Mouse (Mus musculus) neural tube, embryonic 11.5 days (tissue): ENCODE data around the gene Wipf1. TPM values are rescaled to one million over a fixed set of nuclear protein-coding genes. Genes with fewer than 3 reads are reported as not detected.

Source experiments
- ATAC-seq: fragments of 200-750 bp; cut with Nextera tagmentation; 2 replicates; pipeline ENCODE4 v1.8.0; 2017; ENCODE audit warnings: moderate number of reproducible peaks, mild to moderate bottlenecking, moderate TSS enrichment, moderate library complexity; ENCODE audit not compliant: insufficient read depth, low FRiP score, low TSS enrichment
- DNase-seq: peaks from one replicate; pipeline ENCODE4 v3.0.0-alpha.2; 2015; ENCODE audit warnings: low spot score
- H3K27ac ChIP-seq: fragments of 300-500 bp; sonication (generic); 2 replicates; pipeline ENCODE4 v1.5.1; 2014; ENCODE audit warnings: low read depth, mild to moderate bottlenecking, low read length
- H3K27me3 ChIP-seq: fragments of 300-500 bp; sonication (generic); 2 replicates; pipeline ENCODE4 v1.6.1; 2014; ENCODE audit warnings: mild to moderate bottlenecking, low read length, mixed read lengths; ENCODE audit not compliant: control insufficient read depth, insufficient read depth
- H3K36me3 ChIP-seq: fragments of 300-500 bp; sonication (generic); 2 replicates; pipeline ENCODE4 v1.6.1; 2014; ENCODE audit warnings: mild to moderate bottlenecking, low read length, moderate library complexity, mixed read lengths; ENCODE audit not compliant: control insufficient read depth, insufficient read depth
- H3K4me1 ChIP-seq: fragments of 300-500 bp; sonication (generic); 2 replicates; pipeline ENCODE4 v1.6.1; 2014; ENCODE audit warnings: low read length, mixed read lengths; ENCODE audit not compliant: control insufficient read depth, insufficient read depth
- H3K4me2 ChIP-seq: fragments of 300-500 bp; sonication (generic); 2 replicates; pipeline ENCODE4 v1.6.1; 2014; ENCODE audit warnings: low read depth, mild to moderate bottlenecking, moderate library complexity
- H3K4me3 ChIP-seq: fragments of 300-500 bp; sonication (generic); 2 replicates; pipeline ENCODE4 v1.5.1; 2014; ENCODE audit warnings: low read depth, low read length
- H3K9ac ChIP-seq: fragments of 300-500 bp; sonication (generic); 2 replicates; pipeline ENCODE4 v1.6.1; 2014; ENCODE audit warnings: mild to moderate bottlenecking, low read length
- H3K9me3 ChIP-seq: fragments of 300-500 bp; sonication (generic); 2 replicates; pipeline ENCODE4 v1.6.1; 2016; ENCODE audit warnings: low read length; ENCODE audit not compliant: control insufficient read depth
- WGBS: fragments of 180-500 bp; shearing (Covaris S2); extraction: QIAGEN DNeasy Blood & Tissue Kit; methylation state at CpG from one replicate; pipeline ENCODE4 v1.1.7; 2014; 5-methylcytosine and 5-hydroxymethylcytosine counted together
- polyA plus RNA-seq: library from polyadenylated mRNA; unstranded; fragments of >200 nt; fragmentation: Nextera tagmentation; extraction: Ambion mirVana; gene quantifications from 2 replicates; pipeline ENCODE4 v1.2.1, GENCODE M21; 2014

The Wipf1 gene
- polyA plus RNA-seq, 1 experiment from 2014 or later = 9.0 TPM

GRCm38 (mm10) chr2:73379656-73380055 lies 149.9 kb downstream of the Wipf1 start:
- no peak overlapping the region for H3K9ac ChIP-seq
- ATAC-seq (no peak), DNase-seq (no peak)

More at GRCm38 (mm10) chr2:73379656-73380055, 149.9 kb downstream of the Wipf1 start:
- 81% methylated on average over 5 of the region's 5 CpGs for WGBS
- no peak overlapping the region for H3K4me2 ChIP-seq
- H3K4me3 ChIP-seq = no peak overlapping the region
- no peak overlapping the region for H3K27ac ChIP-seq
- H3K36me3 ChIP-seq = no peaks in the 10 kb centered on the region
- H3K9me3 ChIP-seq = no peaks in the 10 kb centered on the region
- no peaks in the 10 kb centered on the region for H3K4me1 ChIP-seq
- H3K27me3 ChIP-seq = no peaks in the 10 kb centered on the region

Other genes starting within 250 kb of the Wipf1 start
- gene Scrn3, start 217.1 kb downstream of the Wipf1 start, polyA plus RNA-seq = 12.4 and 14.5 TPM in 2 replicates
- 21.0 and 23.0 TPM in 2 replicates for gene Cir1, start 217.0 kb downstream of the Wipf1 start, polyA plus RNA-seq
- gene Gpr155, start 143.2 kb downstream of the Wipf1 start, polyA plus RNA-seq = 5.0 and 6.4 TPM in 2 replicates
- 2.0 and 2.4 TPM in 2 replicates for gene Chrna1, start 50.6 kb upstream of the Wipf1 start, polyA plus RNA-seq
- gene Chn1, start 245.6 kb upstream of the Wipf1 start, polyA plus RNA-seq = 109 and 116 TPM in 2 replicates